Mouse (Mus musculus): Measurements from ENCODE around the gene Erich2. TPM values are rescaled to one million over a fixed set of nuclear protein-coding genes. Genes with fewer than 3 reads are reported as not detected.

The Erich2 gene
- polyA plus RNA-seq (2012; rRNA removed; ENCODE audit: low replicate concordance) = not detected in 2 replicates

DNA sequence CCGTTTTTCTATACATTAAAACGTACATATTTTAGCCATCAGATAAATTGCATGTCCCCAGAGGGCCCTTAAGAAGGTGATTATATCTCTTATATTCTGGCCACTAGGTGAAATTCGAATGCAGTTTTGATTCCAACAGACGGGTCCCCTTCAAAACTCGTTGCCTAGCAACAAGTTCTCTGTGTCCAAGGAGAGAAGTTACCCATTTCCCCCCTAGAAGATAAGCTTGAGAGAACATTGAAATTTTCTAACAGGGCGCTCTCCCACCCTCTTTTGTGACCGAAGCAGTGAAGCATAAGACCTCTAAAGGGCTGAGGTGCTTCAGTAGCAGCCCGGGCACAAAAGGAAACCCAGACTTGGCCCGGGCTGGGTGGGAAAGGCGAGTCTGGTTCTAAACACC is at the start of gene Erich2:
Erich2 (plus strand) TSS at position 324 of the 400 bp plus-strand sequence.

DNA sequence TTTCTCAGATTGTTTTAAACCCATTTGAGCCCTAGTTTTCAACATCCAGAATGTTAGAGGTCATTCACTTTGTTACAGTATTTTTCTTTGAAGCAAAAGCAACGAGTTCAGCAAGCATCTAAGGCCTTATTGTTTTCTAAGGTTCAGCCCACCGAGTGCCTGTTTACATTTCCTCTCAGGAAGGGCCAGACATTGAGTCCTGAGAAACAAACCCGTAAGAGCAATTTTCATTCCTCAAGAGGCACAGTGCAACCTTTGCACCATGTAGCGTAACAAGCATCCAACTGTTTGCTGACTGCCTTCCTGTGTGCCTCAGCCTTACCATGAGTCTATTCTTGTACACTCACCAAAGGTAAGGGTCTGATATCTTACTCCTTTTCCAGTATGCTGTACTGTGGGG is 44.2 kb downstream of the Erich2 start, which contains the start of gene Gad1:
Gad1 (plus strand) TSS at position 301 of the 400 bp plus-strand sequence.

Other genes starting within 250 kb of the Erich2 start
- 0.26 TPM in 1 of 2 replicates, not detected in the other for gene Sp5, start 33.9 kb upstream of the Erich2 start, polyA plus RNA-seq (2012; rRNA removed; ENCODE audit: low replicate concordance)
- 0.47 and 0.60 TPM in 2 replicates for gene Gad1, start 44.3 kb downstream of the Erich2 start, polyA plus RNA-seq (2012; rRNA removed; ENCODE audit: low replicate concordance)
- gene Gorasp2, start 152.8 kb downstream of the Erich2 start, polyA plus RNA-seq (2012; rRNA removed; ENCODE audit: low replicate concordance) = 102 and 144 TPM in 2 replicates
- 0.14 and 1.5 TPM in 2 replicates for gene Gm26558, start 153.3 kb downstream of the Erich2 start, polyA plus RNA-seq (2012; rRNA removed; ENCODE audit: low replicate concordance)